Mouse (Mus musculus) thymus, postnatal 25 days (tissue): ENCODE measurements around the gene Ank3.

Experiments
- DNase-seq: peaks from one replicate; pipeline ENCODE4 v3.0.0; 2022

Gene Ank3

DNA sequence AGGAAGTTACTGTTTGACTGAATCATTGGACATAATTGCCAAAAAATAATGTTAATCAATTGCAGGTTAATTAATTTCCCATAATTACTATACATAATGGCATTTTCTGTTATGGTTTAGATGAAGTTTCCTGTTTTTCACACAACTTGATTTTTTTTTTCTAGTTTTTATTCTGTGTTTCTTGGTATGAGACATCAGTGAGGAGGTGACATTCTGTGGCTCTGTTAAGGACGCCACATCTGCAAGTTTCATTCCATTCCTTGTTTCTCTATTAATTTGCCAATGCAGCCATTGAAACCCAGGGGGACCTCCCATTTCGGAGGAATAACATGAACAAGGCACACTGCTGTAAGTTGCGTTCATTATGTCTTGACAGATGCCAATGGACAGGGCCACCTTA is 143.9 kb downstream of the Ank3 start:
- DNase-seq: no peak

DNA sequence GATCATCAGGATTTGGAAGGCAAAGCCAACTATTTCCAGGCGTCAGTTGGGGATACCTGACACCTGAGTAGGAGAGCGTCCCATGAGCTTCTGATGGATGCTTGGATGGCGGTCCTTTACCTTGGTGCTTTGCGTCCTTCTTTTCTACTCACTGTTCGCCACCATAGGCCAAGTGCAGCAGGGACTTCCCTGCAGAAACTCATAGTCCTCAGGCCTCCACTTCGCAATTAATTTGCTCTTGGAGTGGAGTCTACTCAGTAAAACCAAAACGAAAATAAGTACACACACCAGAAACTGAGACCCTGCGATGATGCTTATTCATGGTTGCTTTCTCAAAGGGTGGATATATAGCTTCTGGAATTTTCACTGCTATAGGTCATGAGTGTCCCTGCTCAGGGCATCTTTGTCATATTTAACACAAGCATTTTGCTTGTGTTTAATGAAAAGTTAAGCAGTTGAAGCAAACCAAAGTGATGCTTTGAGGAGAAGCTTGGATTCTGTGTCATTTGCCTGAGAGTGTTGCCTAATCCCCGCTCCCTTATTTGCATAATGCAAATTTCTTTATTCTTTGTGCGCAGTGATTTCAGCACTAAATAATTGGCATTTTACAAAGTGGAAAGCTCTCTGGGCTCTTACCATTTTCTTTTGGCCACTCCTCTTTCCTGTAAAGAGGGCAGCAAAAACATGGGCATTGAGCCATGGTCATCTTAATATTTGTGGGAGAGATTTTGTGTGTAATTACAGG is 145.5 kb downstream of the Ank3 start:
- no peak for DNase-seq

DNA sequence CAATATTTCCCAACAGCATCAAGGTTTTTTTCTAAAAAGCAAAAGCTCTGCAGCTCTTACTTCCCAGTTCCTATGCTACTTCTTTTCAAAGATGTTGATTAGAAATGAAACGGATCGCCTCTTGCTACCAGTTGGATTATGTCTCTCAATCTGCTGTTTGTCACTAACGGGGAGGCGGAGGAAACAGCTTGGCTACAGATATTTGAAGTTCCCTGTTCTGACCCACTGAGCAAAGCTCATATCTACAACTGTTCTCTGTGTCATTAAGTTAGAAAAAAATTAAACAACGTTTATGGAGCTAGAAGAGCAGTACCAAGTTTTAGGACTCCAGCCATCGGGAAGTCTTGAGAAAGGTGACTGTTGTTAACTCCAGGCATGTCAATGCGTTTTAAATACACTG is 146.1 kb downstream of the Ank3 start:
- DNase-seq: no peak

DNA sequence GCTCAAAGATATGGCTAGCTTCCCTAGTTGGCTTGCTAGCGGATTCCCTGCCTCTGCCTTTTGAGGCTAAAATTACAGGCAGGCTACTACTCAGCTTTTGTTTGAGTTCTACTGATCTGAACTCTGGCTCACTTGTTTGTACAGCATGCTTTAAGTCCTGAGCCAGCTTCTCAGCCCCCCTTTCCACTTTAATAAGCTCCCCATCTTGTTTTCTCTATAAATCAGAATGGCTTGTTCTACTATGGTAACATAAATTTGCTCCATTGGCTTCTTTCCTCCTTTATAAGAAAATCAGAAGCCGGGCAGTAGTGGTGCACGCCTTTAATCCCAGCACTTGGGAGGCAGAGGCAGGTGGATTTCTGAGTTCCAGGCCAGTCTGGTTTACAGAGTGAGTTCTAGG is 147.4 kb downstream of the Ank3 start:
- no peak for DNase-seq

DNA sequence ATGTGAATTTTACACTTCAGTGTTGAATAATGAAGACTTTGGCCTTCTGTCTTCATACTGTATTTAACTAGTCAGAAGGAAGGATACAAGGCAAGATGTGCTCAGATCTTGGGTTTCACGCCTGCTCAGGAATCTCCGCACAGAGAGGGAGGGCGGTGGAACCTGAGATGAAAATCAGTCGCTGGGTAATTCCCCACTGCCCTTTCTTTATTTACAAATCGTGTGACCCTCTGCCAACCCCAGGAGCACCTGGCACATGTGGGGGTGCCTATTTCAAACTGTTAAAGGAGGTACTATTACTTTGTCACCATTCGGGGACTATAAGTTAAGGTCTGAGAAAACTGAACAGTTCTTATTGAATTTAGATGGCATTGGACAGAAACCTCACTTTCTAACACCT is 148.1 kb downstream of the Ank3 start:
- no peak for DNase-seq

DNA sequence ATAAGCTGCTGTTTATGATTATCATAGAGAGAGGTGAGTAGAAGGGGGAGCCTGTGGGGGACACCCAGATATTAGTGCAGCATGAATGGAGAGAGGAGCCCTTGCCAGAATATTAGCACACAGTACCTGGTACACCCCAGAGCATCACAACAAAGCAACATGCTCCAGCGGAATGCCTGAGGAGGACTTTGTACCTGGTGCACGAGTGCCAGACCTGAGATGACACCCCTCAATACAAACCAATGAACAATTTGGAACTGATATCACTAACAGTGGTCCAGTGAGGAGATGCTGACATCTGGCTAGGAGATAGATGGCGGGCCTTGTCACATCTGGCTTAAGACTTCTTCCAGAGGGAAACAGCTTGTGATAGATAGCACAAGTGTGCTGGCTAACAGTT is 150.2 kb downstream of the Ank3 start:
- DNase-seq: no peak

DNA sequence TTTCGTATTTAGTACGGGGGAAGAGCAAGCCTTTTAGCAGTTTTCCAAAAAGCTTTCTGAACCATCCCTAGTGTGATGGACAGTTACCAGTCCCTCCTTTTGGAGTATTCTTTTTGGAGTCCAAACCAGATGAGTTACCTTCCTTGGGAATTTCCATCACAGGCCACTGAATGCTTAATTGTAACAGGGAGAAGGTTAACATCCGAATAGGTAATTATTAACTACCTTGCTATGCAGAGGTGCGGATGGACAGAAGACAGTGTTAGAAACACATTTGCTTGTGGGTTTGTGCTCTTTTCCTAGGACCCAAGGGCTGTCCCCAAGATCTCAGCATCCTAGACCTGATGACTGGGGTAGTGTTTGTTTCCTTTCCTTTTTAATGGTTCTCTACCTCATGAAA is 150.6 kb downstream of the Ank3 start:
- no peak for DNase-seq

DNA sequence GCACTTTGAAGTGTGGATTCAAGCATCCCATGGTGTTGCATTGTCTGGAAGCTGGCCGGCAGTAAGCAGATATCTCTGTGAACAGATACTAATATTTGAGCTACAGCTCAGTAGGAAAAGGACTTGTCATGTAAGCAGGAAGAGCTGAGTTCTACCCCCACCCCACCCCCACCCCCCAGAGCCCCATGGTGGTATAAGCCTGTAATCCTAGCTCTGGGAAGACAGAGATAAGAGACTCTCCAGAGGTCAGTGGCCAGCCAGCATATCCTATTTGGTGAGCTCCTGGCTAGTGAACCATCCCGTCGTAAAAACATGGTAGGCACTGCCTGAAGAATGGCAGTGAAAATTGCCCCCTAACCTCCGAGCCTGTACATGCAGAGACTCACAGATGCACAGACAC is 152.3 kb downstream of the Ank3 start:
- no peak for DNase-seq

DNA sequence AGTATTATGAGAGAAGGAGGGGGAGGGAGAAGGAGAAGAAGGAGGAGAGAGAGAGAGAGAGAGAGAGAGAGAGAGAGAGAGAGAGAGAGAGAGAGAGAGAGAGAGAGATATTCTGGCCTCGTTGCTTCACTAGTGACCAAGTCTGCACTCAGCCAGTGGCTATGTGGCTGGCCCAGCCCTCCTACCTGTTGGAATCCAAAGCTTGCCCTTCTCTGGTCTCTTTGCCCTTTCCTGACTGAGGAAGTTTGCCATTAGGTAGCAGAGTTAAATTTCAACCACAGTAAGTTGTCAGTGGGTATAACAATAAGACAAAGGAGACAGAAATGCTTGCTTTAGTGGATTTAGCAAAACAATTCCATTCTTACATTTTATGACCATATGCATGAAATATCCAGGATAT is 154.5 kb downstream of the Ank3 start:
- no peak for DNase-seq

DNA sequence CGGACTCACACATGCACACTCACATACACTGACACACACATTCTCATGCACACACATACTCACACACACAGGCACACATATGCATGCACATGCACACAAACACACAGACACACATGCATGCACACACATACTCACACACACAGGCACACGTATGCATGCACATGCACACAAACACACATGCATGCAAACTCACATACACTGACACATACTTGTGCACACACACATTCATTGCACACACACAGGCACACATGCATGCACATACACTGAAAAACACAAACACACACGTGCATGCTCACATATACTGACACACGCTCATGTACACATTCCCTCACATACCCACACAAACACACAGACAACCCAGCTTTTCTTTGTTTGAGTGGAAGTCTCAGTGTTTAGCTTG is 157.0 kb downstream of the Ank3 start:
- no peak for DNase-seq

DNA sequence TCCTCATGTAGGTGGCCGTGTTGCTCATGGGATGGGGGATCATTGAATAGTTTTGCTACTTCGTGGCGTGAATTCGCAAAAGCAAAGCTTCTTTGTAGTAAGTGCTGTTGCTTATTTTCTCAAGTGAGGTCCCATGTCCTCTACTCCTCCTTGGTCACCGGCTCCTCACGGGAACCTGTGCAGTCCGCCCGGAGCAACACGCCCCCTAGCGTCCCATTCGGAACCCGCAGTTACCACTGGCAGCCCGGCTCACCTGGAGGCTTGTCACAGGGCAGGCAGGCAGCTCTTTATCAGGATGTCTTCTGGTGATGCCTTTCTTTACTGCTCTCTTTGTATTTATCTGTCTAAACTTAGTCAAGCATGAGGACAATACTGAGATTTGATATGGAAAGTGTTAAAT is 157.7 kb downstream of the Ank3 start:
- peak; percentile 40 for DNase-seq

DNA sequence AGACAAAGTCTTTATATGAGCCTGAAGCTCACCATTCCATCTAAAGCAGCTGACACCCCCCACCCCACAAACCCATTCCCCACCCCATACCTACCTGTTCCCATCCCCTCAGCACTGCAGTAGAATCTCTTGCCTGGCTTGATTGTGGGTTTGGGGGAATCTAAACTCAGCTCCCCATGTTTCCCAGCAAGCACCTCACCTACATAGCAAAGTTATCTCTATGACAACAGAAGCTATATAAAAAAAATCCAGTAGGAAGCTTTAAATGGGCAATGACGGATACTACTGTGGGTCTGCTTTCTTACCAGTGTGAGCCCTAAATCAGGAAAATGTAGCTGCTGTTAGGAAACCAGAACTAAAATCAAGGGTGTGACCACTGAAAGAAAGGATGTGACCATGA is 161.7 kb downstream of the Ank3 start:
- DNase-seq: no peak

DNA sequence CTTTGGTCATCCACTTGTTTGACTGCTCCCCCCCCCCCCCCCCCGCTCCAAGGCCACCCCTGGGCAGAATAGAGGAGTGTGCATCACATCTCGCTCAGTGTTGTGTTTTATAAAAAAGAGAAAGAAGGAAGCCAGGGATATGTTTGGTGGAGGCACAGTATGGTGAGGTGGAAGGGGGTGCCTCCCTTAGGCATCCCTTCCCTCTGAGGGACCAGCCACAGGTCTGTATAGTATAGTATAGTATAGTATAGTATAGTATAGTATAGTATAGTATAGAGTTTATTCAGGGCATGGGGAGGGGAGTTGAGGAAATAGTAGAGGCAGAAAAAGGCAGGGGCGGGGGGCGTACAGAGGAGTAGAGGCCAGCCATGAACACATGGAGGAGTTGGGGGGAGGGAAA is 164.4 kb downstream of the Ank3 start:
- no peak for DNase-seq

DNA sequence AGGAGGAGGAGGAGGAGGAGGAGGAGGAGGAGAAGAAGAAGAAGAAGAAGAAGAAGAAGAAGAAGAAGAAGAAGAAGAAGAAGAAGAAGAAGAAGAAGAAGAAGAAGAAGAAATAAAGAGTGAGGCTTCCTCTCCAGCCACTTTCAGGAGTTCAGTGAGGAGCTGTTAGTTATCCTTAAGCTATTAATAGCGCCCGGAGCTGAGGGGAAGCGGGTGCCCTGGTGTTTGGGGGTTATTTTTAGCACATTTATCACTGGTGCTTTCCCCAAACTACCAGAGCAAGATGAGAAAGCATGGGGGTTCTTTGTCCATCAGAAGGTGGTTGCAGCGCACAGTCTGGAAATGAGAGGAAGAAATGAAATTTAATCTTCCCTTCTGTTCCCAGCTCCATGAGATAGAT is 166.5 kb downstream of the Ank3 start:
- no peak for DNase-seq

DNA sequence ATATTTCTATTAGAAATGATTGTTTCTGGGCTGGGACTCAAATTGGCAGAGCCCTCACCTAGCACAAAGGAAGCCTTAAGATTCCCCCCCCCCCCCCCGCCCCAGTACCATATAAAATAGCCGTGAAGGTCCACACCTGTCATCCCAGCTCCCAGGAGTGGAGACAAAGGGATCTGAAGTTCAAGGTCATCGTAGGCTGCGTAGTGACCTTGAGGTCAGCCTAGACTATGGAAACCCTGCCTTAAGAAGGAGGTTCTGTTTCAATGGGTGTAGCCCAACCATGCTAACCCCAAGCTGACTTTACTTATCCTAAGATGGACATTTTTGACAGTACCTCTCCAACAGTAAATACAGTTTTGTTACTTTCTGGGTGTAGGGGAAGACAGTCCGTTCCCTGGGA is 170.4 kb downstream of the Ank3 start:
- DNase-seq: no peak

DNA sequence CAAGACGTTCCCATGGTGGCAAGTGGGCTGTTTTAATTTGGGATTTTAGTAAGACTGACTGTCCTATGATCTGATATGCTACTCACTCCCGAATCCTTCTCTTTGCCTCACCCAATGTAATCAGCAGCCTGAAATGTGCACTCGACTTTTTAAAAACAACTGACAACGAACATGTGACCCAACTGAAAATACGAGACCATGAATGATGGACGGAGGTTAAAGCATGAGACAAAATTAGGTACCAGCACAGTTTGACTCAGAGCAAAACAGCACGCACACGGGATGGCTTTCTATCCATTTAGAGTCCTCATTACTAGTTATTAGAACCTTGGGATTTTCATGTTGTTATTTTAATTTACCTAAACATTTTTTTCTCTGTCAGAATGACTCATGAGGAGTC is 171.2 kb downstream of the Ank3 start:
- no peak for DNase-seq

DNA sequence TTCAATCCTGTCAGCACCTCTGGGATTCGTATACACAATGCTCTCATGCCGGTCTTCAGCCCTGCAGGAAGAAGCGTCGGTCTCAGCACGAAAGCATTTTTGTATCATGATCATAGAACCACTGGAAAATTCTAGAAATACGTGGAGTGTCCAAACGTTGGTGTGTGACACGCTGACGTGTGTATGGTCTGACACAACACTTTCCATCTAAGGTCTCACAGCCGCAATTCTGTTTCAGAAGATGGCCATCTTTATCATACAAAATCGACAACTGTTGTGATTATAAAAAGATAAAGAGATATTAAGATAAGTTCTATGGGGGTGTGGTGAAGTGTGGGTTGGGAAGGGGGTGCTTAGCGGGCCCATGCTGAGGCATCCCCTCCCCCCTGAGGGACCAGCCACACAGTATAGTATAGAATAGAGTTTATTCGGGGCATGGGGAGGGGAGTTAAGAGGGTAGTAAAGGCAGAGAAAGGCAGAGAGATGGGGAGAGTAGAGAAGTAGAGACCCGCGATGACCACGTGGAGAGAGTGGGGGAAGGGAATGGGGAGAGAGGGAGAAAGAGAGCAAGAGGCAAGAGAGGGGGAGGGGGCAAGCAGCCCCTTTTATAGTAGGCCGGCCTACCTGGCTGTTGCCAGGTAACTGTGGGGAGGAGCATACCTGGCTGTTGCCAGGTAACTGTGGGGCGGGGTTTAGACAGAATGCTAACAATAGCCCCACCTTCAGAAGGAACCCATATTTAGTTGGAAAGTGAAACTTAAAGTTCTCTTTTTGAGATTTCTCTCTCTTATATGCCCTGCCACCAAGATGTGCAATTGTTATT is 172.1 kb downstream of the Ank3 start:
- no peak for DNase-seq

DNA sequence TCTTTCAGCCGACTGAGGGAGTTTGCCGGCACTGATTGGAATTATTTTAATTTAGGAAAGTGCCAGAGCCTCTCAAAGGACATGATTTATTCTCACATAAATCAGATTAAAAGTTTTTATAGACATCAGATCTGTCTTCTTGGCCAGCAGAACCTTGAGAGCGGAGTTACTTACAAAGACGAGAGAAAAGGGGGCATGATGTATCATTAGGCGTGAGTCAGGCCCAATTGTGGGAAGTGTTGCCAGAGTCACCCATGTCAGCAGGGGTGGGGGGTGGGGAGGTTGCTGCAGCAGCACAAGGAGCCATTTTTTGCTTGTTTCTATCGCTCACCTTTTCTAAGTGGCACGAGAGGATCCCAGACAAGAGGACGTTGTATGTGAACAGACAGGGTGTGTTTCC is 172.8 kb downstream of the Ank3 start:
- DNase-seq: no peak

DNA sequence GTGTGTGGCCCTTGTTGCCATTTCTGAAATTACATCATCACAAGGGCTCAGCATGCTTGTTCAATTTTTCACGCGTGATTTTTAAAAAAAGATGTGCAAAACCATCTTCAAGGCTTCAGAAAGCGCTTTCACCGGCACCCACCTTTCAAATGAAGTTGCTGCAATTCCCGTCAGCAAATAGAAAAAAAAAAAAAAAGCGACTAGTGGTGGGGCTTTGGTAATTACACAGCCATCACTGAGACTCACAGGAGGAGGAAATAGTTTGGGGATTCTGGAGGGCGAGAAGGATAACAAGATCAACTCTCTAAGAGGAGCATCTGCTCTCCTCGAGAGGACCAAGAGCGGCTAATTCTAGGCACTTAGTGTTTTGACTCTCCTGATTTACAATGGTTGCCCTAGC is 173.4 kb downstream of the Ank3 start:
- no peak for DNase-seq

DNA sequence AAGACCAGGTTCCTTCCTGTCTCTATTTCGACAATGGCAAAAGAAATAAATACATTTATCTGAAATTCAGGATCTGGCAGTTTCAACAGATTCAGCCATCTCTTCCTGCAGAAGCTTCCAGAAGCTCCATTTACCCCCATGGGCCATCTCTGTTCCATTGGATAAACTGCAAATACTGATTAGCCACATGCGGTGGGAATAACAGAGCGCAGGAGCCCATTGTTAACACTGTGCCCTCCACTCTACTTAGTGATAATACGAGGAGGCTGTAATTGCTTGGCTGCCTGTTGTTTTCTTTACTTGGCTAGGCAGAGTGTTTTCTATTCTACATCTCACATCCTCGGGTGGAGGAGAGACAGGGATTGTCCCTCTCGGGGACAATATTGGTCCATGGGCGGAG is 174.5 kb downstream of the Ank3 start:
- DNase-seq: no peak

DNA sequence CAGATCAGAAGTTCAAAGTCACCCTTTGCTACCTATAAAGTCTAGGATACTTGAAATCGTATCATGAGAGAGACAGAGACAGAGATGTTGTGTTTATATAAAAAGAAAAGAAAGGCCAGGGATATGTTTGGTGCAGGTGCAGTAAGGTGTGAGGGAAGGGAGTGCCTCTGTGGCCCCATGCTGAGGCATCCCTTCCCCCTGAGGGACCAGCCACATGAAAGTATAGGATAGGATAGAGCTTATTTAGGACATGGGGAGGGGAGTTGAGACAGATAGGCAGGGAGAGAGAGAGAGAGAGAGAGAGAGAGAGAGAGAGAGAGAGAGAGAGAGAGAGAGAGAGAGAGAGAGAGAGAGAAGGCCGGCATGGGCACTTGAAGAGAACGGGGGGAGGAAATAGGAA is 175.2 kb downstream of the Ank3 start:
- no peak for DNase-seq

DNA sequence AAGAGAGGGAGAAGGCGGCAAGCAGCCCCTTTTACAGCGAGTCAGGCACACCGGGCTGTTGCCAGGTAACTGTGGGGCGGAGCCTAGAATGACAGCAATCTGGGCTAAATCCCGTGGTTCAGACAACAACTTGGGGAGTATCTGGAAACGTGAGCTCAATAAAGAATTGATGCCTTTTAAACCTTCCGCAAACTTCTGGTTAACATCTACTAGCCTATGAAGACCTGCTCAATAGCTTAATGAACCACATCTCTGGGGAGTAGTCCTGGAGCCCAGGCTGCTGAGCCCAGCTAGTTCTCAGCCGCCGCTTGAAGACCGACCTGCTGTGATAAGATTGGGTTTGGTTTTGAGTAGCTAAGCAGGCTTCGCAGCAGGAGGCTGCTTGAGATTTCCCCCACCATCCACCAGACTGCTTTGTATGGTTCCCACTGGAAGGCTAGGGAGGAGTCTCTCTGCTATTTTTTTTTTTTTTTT is 175.7 kb downstream of the Ank3 start:
- no peak for DNase-seq

DNA sequence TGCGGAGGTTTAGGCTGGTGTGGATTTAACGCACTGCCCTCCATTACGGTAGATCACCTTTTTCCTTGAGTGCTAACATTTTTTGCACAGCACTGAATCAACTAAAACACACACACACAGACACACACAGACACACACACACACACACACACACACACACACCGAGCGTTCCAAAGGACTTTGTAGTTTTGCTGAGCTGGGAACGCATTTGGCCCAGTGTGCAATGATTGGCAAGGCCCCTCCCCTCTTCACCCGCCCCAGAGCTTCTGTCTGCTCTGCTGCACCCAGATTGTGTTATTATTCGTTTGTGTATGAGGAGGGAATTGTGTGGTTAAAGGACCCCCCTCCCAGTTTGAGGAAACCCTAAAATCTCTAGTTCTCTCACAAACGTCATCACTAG is 176.3 kb downstream of the Ank3 start:
- no peak for DNase-seq

DNA sequence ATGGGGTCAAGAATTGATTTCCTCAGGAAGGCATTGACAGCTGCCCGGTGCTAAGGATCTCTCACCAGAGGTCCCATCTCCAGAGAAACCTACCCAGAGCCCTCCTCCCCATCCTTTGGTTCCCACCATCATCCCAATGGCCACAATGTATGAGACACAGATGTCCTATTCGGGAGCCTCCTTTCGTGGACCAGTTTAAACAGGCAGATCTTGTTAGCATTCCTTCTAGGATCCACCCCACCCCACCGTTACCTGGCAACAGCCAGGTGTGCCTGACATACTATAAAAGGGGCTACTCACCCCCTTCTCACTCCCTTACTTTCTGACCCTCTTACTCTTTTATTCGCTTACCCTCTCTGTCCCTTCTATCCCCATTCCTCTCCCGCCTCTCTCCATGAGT is 176.9 kb downstream of the Ank3 start:
- DNase-seq: no peak

DNA sequence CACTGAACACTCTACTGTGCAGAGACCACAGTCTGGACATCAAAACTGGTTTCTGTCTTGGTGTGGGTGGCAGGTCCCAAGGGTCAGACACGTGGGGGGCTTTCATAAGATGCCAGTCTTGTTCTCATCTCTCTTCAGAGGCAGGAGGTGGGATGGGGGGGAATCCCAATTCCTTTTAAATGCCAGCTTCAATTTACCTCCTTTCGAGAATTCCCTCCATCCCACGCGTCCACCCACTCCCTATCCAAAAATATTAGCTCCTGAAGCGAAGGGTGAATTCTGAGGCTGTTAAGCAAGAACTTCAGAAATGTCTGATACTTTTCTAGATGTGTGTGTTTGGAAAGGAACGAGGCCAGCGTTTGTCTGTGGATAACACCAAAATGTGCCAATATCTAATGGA is 177.7 kb downstream of the Ank3 start:
- no peak for DNase-seq
